Mouse (Mus musculus) kidney, embryonic 14.5 days (tissue): Measurements from ENCODE around the gene Arhgef25. TPM values are rescaled to one million over a fixed set of nuclear protein-coding genes. Genes with fewer than 3 reads are reported as not detected.
A peak's percentile ranks its signal among the peaks of the same experiment; 100 is the strongest.

Experiments used
- ATAC-seq: fragments of 200-750 bp; cut with Nextera tagmentation; 2 replicates; pipeline ENCODE4 v1.8.0; 2017; ENCODE audit warnings: moderate number of reproducible peaks, mild to moderate bottlenecking, moderate TSS enrichment, moderate library complexity; ENCODE audit not compliant: low FRiP score, low TSS enrichment
- H3K27ac ChIP-seq: fragments of 300-500 bp; sonication (generic); 2 replicates; pipeline ENCODE4 v1.5.1; 2014; ENCODE audit warnings: low read depth, mild to moderate bottlenecking, low read length, moderate library complexity, mixed read lengths
- H3K27me3 ChIP-seq: fragments of 300-500 bp; sonication (generic); 2 replicates; pipeline ENCODE4 v1.6.1; 2014; ENCODE audit warnings: mild to moderate bottlenecking, low read length; ENCODE audit not compliant: control insufficient read depth, insufficient read depth
- H3K36me3 ChIP-seq: fragments of 300-500 bp; sonication (generic); 2 replicates; pipeline ENCODE4 v1.6.1; 2014; ENCODE audit warnings: low read length, mixed read lengths; ENCODE audit not compliant: control insufficient read depth, insufficient read depth
- H3K4me1 ChIP-seq: fragments of 300-500 bp; sonication (generic); 2 replicates; pipeline ENCODE4 v1.6.1; 2014; ENCODE audit warnings: low read length, mixed read lengths; ENCODE audit not compliant: control insufficient read depth, insufficient read depth
- H3K4me2 ChIP-seq: fragments of 300-500 bp; sonication (generic); replicated peaks from 2 replicates; pipeline ENCODE4 v1.6.1; 2014; ENCODE audit warnings: low read depth, mild to moderate bottlenecking, low read length
- H3K4me3 ChIP-seq: fragments of 300-500 bp; sonication (generic); 2 replicates; pipeline ENCODE4 v1.5.1; 2014; ENCODE audit warnings: mild to moderate bottlenecking, low read length
- H3K9ac ChIP-seq: fragments of 300-500 bp; sonication (generic); 2 replicates; pipeline ENCODE4 v1.6.1; 2014; ENCODE audit warnings: low read depth, mild to moderate bottlenecking, low read length, moderate library complexity
- H3K9me3 ChIP-seq: fragments of 300-500 bp; sonication (generic); 2 replicates; pipeline ENCODE4 v1.6.1; 2016; ENCODE audit warnings: low read length; ENCODE audit not compliant: control insufficient read depth
- WGBS: fragments of 180-500 bp; shearing (Covaris S2); extraction: QIAGEN DNeasy Blood & Tissue Kit; methylation state at CpG from one replicate; pipeline ENCODE4 v1.1.7; 2014; 5-methylcytosine and 5-hydroxymethylcytosine counted together
- polyA plus RNA-seq: library from polyadenylated mRNA; unstranded; fragments of >200 nt; fragmentation: Nextera tagmentation; extraction: Ambion mirVana; gene quantifications from 2 replicates; pipeline ENCODE4 v1.2.1, GENCODE M21; 2014

The Arhgef25 gene
- 31.0 and 32.9 TPM in 2 replicates for polyA plus RNA-seq

DNA sequence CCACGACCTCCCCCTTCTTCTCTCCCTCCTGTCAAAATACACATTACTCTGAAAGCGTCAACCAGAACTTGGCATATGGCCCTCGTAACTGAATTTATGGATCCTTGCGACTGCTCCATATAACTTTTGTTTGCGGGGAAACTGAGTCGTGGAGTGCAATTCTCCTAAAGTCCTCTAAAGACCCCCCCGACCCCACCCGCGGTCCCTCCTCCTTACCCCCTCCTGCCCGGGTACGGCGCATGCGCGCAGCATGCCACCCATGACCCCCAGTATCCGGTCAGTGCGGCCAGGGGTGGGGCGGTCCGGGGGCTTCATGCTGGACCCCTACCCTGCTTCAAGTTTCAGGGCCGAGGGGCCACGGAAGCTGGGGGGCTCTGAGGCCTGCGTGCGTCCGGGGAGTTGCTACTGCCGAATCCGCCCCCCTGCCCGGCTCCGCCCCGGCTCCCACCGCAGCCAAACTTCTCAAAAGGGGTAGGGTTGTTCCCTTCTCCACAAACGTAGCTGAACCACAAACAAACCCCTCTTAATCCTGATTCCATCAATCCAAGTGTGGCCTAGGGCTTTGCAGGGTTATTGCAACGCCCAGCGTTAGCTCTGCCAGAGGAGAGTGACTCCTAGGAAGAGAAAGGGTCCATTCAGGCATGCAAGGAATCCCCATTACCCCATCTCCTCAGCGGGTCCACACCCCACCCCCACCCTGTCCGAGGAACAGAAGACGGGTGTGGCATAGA, at the start of gene Arhgef25:
TSS of gene Arhgef25 (minus strand) at position 433 of the 731 bp plus-strand sequence.
- H3K9me3 ChIP-seq: no peaks in the 10 kb centered on the region
- H3K4me2 ChIP-seq: peak within 1 kb of the TSS; percentile 94
- H3K9ac ChIP-seq: peak within 1 kb of the TSS; percentile 64
- peak within 1 kb of the TSS; percentile 92 for H3K27ac ChIP-seq
- H3K4me3 ChIP-seq: peak within 1 kb of the TSS; percentile 50
- H3K27me3 ChIP-seq: no peaks in the 10 kb centered on the region
- peaks cover 23% of the 10 kb centered on the region; the same call in 1 of the 2 replicates for H3K4me1 ChIP-seq
- 4% methylated on average over 35 of the region's 35 CpGs for WGBS
- H3K36me3 ChIP-seq: peaks cover 22% of the 10 kb centered on the region; the same call in 1 of the 2 replicates
- peak; percentile 41 for ATAC-seq

DNA sequence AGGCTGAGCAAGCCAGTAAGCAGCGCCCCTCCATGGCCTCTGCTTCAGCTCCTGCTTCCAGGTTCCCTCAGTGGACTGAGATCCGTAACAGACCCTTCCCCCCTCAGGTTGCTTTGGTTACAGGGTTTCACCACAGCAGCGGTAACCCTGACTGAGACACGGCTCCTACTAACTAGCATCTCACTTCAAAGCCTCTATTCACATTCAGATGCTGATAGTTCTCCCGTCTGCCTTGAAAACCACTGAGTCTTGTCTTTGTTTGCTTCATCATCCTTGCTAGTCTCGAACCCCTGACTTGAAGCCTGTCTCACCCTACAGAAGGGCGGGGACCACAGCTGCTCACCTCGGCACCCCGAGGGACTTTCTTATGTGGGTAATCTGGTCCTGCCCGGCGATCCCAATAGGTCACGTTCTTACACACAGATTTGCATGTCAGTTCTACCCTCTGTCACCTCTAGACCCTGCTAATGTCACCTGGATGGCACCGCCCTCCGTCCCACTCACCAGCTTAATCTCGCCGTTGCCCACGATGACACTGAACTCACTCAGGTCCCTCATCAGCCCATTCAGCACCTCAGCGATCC, 48.5 kb upstream of the Arhgef25 start:
- H3K4me2 ChIP-seq: no peak overlapping the region
- no peak overlapping the region for H3K27ac ChIP-seq
- WGBS: 74% methylated on average over 18 of the region's 18 CpGs

DNA sequence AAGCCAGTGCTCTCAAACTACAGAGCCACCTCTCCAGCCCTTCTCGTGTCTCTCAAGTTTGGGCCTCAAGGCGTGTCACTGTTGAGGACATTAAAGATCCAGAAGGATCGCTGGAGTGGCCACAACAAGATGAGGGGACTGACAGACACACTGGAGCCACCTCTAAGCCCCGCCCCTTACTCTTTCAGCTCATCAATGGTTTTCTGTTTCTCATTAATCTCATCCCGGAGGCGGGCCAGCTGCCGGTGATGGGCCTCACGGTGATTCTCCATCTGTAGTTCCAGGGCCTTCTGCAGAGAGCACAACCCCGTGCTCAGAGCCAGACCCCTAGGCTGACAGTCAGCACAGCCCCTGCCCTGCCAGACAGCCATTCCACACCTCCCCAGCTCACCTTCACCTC, 46.7 kb upstream of the Arhgef25 start:
- Histone ChIP-seq H3K4me1 (no peaks in the 10 kb centered on the region), H3K9me3 (no peaks in the 10 kb centered on the region), H3K27ac (no peak overlapping the region), H3K27me3 (no peaks in the 10 kb centered on the region; the same call in 1 of the 2 replicates), H3K4me2 (no peak overlapping the region), H3K36me3 (no peaks in the 10 kb centered on the region), H3K4me3 (no peak overlapping the region), H3K9ac (no peak overlapping the region)
- no peak for ATAC-seq
- 49% methylated on average over 9 of the region's 9 CpGs for WGBS

More for the DNA sequence above, 48.5 kb upstream of the Arhgef25 start:
- no peak overlapping the region for H3K9ac ChIP-seq
- no peaks in the 10 kb centered on the region for H3K4me1 ChIP-seq
- H3K27me3 ChIP-seq: no peaks in the 10 kb centered on the region; the same call in 1 of the 2 replicates
- ATAC-seq: no peak
- H3K9me3 ChIP-seq: no peaks in the 10 kb centered on the region
- H3K36me3 ChIP-seq: no peaks in the 10 kb centered on the region
- no peak overlapping the region for H3K4me3 ChIP-seq

DNA sequence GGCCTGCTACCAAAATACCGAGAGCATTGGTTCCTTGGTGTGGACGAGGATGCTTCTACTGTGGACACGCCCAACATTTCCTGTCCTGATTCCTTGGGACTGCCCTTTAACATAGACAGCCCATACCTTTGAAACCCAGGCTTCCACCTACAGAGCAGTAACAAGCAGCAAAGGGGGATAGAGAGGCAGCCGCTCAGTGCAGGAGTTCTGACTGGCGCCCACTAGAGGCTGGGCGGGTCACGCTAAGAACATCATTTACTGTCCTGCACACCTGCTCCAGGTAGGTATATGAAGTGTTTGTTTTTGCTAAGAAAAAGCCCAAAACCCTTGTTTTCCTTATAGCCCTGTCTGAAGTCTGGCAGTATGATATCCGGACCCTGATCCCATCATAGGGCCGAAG, 43.3 kb upstream of the Arhgef25 start:
- no peak overlapping the region for H3K4me2 ChIP-seq
- no peaks in the 10 kb centered on the region; the same call in 1 of the 2 replicates for H3K27me3 ChIP-seq
- no peak overlapping the region for H3K4me3 ChIP-seq
- no peak overlapping the region for H3K27ac ChIP-seq
- no peak overlapping the region for H3K9ac ChIP-seq
- no peaks in the 10 kb centered on the region for H3K4me1 ChIP-seq
- no peaks in the 10 kb centered on the region for H3K36me3 ChIP-seq
- WGBS: 80% methylated on average over 9 of the region's 9 CpGs
- ATAC-seq: no peak
- no peaks in the 10 kb centered on the region for H3K9me3 ChIP-seq

DNA sequence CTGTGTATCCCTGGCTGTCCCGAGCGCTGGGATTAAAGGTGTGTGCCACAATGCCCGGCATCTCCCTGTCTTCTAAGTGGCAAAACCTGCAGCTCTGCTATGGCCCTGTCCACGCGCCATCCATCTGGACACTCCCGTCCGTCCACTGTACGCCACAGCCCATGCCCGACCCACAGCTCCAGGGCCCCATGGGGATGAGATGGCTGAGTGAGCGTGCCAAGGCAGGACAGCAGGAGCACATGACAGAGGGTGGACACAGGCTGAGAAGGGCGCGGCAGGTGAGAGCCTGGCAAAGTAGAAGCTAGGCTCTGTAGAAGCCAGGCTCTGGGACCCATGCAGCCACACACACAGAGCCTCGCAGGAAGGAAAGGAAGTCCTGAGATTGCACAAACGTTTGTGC, 41.9 kb upstream of the Arhgef25 start:
- no peak overlapping the region for H3K4me2 ChIP-seq
- no peaks in the 10 kb centered on the region for H3K4me1 ChIP-seq
- no peak overlapping the region for H3K9ac ChIP-seq
- no peaks in the 10 kb centered on the region; the same call in 1 of the 2 replicates for H3K27me3 ChIP-seq
- no peak overlapping the region for H3K27ac ChIP-seq
- WGBS: 82% methylated on average over 14 of the region's 14 CpGs
- no peak for ATAC-seq
- no peak overlapping the region for H3K4me3 ChIP-seq
- no peaks in the 10 kb centered on the region for H3K9me3 ChIP-seq
- H3K36me3 ChIP-seq: no peaks in the 10 kb centered on the region

DNA sequence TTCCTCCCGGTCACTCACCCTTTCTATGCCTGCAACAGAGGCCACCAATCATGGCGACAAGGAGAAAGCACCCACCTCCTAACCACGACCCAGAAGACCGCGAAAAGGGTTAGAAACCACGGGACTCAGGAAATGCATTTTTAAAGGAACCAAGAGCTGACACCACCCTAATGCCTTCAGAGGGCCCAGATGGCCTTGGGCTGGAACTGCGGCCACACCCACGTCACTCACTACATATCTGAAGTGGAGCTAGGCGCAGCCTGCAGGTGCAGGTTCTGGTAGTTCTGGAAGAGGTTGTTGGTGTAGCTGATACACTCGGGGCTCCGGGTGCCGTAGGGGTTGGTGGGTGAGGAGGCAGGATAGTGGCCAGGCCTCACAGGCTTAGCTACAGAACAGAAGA, 40.8 kb upstream of the Arhgef25 start:
- WGBS: 87% methylated on average over 12 of the region's 12 CpGs

DNA sequence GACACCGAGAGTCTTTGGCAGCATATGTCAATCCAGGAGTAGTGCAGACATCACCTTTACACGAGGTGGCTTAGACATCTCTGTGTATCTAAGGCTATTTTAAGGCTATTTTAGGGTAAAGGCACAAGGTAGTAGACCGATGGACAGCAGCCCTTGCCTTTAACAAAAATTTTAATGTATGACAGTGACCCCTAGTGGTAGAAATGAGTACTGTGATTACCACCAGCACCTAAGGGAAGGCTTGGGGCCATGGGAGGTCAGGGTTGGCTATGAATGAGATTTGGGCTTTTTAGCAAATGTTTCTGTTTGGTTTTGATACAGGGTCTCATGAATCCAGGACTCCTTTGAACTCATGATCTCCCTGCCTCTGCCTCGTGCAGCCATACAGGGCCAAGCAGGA, 39.0 kb upstream of the Arhgef25 start:
- no peak overlapping the region for H3K27ac ChIP-seq
- H3K4me3 ChIP-seq: no peak overlapping the region
- peak; percentile 10 for ATAC-seq
- H3K4me1 ChIP-seq: no peaks in the 10 kb centered on the region
- no peaks in the 10 kb centered on the region for H3K9me3 ChIP-seq
- no peak overlapping the region for H3K9ac ChIP-seq
- H3K27me3 ChIP-seq: no peaks in the 10 kb centered on the region; the same call in 1 of the 2 replicates
- WGBS: 24% methylated on average over 4 of the region's 4 CpGs
- no peak overlapping the region for H3K4me2 ChIP-seq
- no peaks in the 10 kb centered on the region for H3K36me3 ChIP-seq

More for the DNA sequence above, 40.8 kb upstream of the Arhgef25 start:
- no peaks in the 10 kb centered on the region for H3K36me3 ChIP-seq
- H3K9me3 ChIP-seq: no peaks in the 10 kb centered on the region
- H3K4me3 ChIP-seq: no peak overlapping the region
- H3K4me2 ChIP-seq: no peak overlapping the region
- ATAC-seq: no peak
- H3K9ac ChIP-seq: no peak overlapping the region
- no peak overlapping the region for H3K27ac ChIP-seq
- no peaks in the 10 kb centered on the region; the same call in 1 of the 2 replicates for H3K27me3 ChIP-seq
- no peaks in the 10 kb centered on the region for H3K4me1 ChIP-seq

DNA sequence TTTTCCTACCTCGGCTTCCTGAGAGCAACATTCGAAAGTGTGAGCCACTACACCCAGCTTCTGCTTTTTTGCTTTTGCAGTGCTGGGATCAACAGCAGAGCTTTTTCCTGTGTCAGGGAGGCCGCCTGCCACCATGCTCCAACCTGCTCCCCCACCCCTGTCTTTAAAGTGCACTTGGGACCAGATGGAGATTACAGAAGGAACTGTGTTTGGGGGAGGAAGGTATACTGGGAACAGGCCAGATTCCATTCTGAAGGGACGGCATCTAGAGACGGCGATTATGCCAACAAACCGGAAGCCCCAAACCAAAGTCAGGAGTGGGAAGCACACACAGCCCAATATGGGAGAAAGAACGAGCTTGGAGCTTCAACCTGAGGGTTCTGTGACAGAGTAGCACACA, 37.3 kb upstream of the Arhgef25 start:
- no peaks in the 10 kb centered on the region for H3K36me3 ChIP-seq
- no peaks in the 10 kb centered on the region; the same call in 1 of the 2 replicates for H3K27me3 ChIP-seq
- 79% methylated on average over 8 of the region's 8 CpGs for WGBS
- H3K4me3 ChIP-seq: no peak overlapping the region
- H3K4me2 ChIP-seq: no peak overlapping the region
- H3K9ac ChIP-seq: no peak overlapping the region
- H3K4me1 ChIP-seq: no peaks in the 10 kb centered on the region
- H3K27ac ChIP-seq: no peak overlapping the region
- no peak for ATAC-seq
- no peaks in the 10 kb centered on the region for H3K9me3 ChIP-seq

DNA sequence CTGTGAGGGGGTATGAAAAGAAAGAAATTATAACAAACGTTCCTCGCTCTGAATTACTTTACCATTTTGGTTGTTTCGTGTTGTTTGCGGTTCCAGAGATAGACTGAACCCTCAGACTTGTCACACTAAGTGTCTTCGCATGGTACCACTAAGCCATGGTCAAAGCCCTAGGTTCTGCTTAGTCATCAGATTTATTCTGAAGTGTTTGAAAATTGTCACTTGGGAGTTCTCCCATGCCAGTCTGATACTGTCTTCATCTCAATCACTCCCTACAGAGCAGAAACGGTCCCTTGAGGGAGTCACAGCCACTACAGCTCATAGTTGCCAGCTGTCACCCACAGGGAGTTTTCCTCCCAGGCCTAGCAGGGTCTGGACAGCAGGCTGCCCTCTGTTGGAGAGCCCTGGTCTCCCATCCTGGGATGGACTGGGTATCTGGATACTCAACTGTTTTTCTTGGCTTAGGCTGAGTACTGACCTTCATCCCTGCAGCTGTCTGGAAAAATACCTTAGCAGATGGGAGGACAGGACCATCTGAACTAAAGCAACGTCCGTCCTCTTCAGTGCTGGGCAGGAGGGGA, 36.5 kb upstream of the Arhgef25 start:
- Histone ChIP-seq H3K27me3 (no peaks in the 10 kb centered on the region; the same call in 1 of the 2 replicates), H3K9me3 (no peaks in the 10 kb centered on the region), H3K4me3 (no peak overlapping the region), H3K9ac (no peak overlapping the region), H3K27ac (no peak overlapping the region), H3K4me2 (no peak overlapping the region), H3K4me1 (no peaks in the 10 kb centered on the region), H3K36me3 (no peaks in the 10 kb centered on the region)
- ATAC-seq: no peak
- 60% methylated on average over 8 of the region's 8 CpGs for WGBS
